Mouse (Mus musculus) ovary, adult 2 months (tissue): ENCODE data around the gene Bcl9l. TPM values are rescaled to one million over a fixed set of nuclear protein-coding genes. Genes with fewer than 3 reads are reported as not detected.

ENCODE experiments used
- polyA plus RNA-seq: library from polyadenylated mRNA; depleted of rRNA; stranded (reverse); fragments of >200 nt; gene quantifications from 2 replicates; pipeline ENCODE4 v1.2.3, GENCODE M21; 2012; rRNA removed

Gene Bcl9l
- 60.2 and 63.2 TPM in 2 replicates for polyA plus RNA-seq

DNA sequence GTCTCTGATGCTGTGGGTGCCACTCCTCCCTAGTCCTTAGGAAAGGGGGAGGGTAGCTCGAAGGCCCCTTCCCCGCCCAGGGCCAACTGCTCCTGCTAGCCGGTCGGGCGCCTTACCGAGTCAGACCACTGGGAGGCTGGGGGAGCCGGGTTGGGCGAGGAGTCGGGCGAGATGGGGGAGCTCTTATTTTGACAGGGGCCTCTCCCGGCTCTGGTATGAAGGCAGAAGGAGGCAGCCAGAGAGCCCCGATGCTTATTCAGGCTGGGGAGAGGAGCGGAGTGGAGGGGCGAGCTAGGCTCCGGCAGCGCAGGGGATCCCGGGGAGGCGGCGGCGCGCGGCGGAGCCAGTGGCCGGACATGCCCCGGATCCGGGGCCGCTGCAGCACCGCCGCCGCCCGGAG is at the start of gene Bcl9l:
Bcl9l (plus strand) TSS at position 274 of the 400 bp plus-strand sequence.

DNA sequence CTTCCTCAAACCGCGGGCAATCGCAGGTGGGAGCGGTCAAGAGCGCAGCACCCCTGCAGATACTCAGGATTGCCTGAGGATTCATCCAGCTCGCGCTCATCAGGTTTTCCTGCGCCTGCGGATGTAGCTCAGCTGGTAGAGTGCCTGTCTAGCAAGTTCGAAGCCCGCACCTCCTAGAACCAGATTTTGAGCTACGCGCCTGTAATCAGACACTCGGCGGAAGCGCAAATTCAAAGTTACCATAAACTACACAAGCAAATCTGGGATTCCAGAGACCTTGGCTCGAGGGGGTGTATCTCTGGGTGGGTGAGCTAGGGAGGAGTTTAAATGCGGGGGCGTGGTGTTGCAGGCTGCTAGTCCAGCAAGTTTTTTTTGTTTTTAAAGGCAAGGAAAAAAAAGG is 41.7 kb upstream of the Bcl9l start, which contains the start of gene Foxr1:
Foxr1 (minus strand) TSS at position 176 of the 400 bp plus-strand sequence.

DNA sequence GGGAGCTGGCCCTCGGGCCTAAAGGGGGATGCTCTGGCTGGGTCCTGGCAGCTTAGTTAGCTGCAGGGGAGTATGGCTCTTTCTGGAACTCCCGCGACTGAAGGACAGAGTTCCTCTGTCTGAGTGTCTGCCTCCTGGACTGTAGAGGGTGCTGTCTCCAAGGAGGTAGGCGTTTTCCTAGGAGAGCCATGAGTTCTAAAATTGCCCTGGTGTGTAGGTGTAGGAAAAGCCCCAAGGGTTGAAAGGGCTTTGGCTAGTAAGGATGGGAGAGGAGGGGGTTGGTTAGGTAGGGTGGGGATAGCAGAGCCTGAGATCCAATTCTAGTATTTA is 27.8 kb upstream of the Bcl9l start, which contains the start of gene Upk2:
Upk2 (minus strand) TSS at position 86 of the 330 bp plus-strand sequence.

Other genes with a start within 250 kb of the Bcl9l start
- 7.6 and 7.7 TPM in 2 replicates for gene Cbl, start 248.8 kb upstream of the Bcl9l start, polyA plus RNA-seq
- 19.7 and 22.5 TPM in 2 replicates for gene Ccdc153, start 242.1 kb upstream of the Bcl9l start, polyA plus RNA-seq
- gene Pdzd3, start 231.4 kb upstream of the Bcl9l start, polyA plus RNA-seq: 0.10 and 0.24 TPM in 2 replicates
- gene Nlrx1, start 214.2 kb upstream of the Bcl9l start, polyA plus RNA-seq: 18.5 and 18.9 TPM in 2 replicates
- gene Abcg4, start 194.2 kb upstream of the Bcl9l start, polyA plus RNA-seq: 25.8 and 35.0 TPM in 2 replicates
- gene Hinfp, start 177.2 kb upstream of the Bcl9l start, polyA plus RNA-seq: 26.3 and 36.2 TPM in 2 replicates
- 57.1 and 60.9 TPM in 2 replicates for gene C2cd2l, start 162.5 kb upstream of the Bcl9l start, polyA plus RNA-seq
- 74.2 and 75.2 TPM in 2 replicates for gene Dpagt1, start 156.8 kb upstream of the Bcl9l start, polyA plus RNA-seq
- gene H2afx, start 148.1 kb upstream of the Bcl9l start, polyA plus RNA-seq: 313 and 370 TPM in 2 replicates
- gene Hmbs, start 138.6 kb upstream of the Bcl9l start, polyA plus RNA-seq: 84.2 and 85.4 TPM in 2 replicates
- 28.5 and 31.4 TPM in 2 replicates for gene Vps11, start 121.2 kb upstream of the Bcl9l start, polyA plus RNA-seq
- 133 and 139 TPM in 2 replicates for gene Hyou1, start 103.3 kb upstream of the Bcl9l start, polyA plus RNA-seq
- 20.4 and 23.3 TPM in 2 replicates for gene Slc37a4, start 86.0 kb upstream of the Bcl9l start, polyA plus RNA-seq
- gene Rps25, start 75.7 kb upstream of the Bcl9l start, polyA plus RNA-seq: 70.5 and 98.9 TPM in 2 replicates
- 42.0 and 46.1 TPM in 2 replicates for gene Trappc4, start 75.2 kb upstream of the Bcl9l start, polyA plus RNA-seq
- gene Ccdc84, start 64.3 kb upstream of the Bcl9l start, polyA plus RNA-seq: 23.6 and 25.2 TPM in 2 replicates
- gene Foxr1, start 41.7 kb upstream of the Bcl9l start, polyA plus RNA-seq: 1.7 and 1.8 TPM in 2 replicates
- 0.29 and 0.55 TPM in 2 replicates for gene Upk2, start 27.8 kb upstream of the Bcl9l start, polyA plus RNA-seq
- gene Cxcr5, start 79.1 kb downstream of the Bcl9l start, polyA plus RNA-seq: 0.13 and 0.69 TPM in 2 replicates
- 18.5 and 18.9 TPM in 2 replicates for gene Ddx6, start 122.1 kb downstream of the Bcl9l start, polyA plus RNA-seq
- 0.10 TPM in 1 of 2 replicates, not detected in the other for gene Treh, start 190.4 kb downstream of the Bcl9l start, polyA plus RNA-seq